Mouse (Mus musculus): ENCODE measurements at regions not wholly inside any gene's neighbourhood (a gene's known extent, or its start where the extent isn't known, plus 50 kb on each side); places are given as distances from the start of the nearest gene placed in this dataset.

- Histone ChIP-seq H3K36me3 (no peaks in the 10 kb centered on the region), H3K9ac (no peak overlapping the region), H3K4me2 (no peak overlapping the region), H3K4me3 (no peak overlapping the region), H3K9me3 (replicated peaks) (no peaks in the 10 kb centered on the region), H3K27ac (no peak overlapping the region), H3K27me3 (no peaks in the 10 kb centered on the region), H3K4me1 (replicated peaks) (no peaks in the 10 kb centered on the region)
- no peak for ATAC-seq (replicated peaks; ENCODE audit: insufficient number of reproducible peaks, insufficient read depth, low FRiP score, low read depth)
- WGBS, result 39% methylated on average over 8 of the region's 8 CpGs
Measured at GRCm38 (mm10) chr12:107104570-107104969, 383.9 kb upstream of the 3110018I06Rik start.

DNA sequence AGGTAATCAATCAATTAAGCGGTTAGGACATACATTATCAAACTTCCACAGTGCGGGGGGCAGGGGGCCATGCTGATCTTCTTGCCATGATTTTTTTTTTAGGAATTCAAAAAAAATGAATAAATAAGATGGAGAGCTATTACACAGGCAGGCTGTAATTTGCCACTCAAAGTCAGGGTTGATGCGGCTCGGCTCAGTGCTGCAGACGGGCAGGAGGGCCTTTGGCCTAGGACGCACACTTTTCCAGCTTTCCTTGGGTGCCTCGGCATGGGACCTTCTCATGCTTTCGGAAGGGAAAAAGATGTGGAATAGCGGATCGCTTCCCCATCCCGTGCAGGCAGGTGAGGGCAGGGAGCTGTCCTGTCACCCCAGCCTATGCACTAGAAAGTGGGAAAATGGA, 383.4 kb upstream of the 3110018I06Rik start:
- Histone ChIP-seq H3K9ac (no peak overlapping the region), H3K27me3 (no peaks in the 10 kb centered on the region), H3K27ac (no peak overlapping the region), H3K36me3 (no peaks in the 10 kb centered on the region), H3K9me3 (replicated peaks) (no peaks in the 10 kb centered on the region), H3K4me3 (no peak overlapping the region), H3K4me1 (replicated peaks) (no peaks in the 10 kb centered on the region), H3K4me2 (no peak overlapping the region)
- 55% methylated on average over 11 of the region's 11 CpGs for WGBS
- ATAC-seq (replicated peaks; ENCODE audit: insufficient number of reproducible peaks, insufficient read depth, low FRiP score, low read depth), result no peak

DNA sequence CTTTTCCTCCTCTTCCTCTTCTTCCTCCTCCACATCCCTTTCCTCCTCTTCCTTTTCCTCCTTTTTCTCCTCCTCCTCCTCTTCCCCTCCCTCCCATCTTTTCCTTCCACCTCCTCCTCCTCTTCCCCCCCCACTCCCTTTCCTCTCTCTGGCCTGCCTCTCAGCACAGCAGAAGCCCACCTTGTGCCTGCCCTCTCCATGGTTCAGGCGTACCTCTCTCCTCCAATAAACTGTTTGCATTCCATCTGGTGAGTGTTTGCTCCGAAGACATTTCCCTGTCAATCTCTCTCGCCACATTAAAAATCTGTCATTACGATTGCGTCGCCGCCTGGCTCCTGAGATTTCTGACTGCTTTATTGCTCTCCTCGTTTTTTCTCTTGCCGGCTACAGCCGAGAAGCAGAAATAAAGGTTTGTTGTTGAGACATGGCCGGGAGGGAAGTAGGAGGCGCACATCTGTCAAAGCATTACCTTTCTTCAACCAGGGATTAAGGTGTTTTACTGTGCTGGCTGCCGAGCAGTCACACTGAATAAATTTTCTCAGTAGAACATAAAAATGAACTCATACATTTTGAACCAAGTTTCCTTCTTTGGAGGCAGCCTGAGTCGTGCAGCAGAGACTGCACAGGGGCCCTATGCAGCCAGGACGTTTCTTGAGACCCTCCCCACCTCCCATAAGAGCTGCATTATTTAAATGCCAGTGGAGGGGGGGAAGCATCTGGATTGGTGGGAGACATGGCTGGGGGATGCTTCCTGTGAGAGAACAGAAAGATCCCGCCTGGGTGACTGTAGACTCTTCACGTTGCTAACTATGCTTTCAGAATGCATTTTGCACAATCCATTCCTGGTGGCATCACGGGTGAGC, 376.3 kb upstream of the 3110018I06Rik start:
- no peak for ATAC-seq (replicated peaks; ENCODE audit: insufficient number of reproducible peaks, insufficient read depth, low FRiP score, low read depth)
- H3K27me3 ChIP-seq, result 0 out of 2 replicates have a peak, but pooled peaks cover 5% of the 10 kb centered on the region
- H3K9ac ChIP-seq, result no peak overlapping the region
- H3K4me3 ChIP-seq, result no peak overlapping the region
- 51% methylated on average over 18 of the region's 18 CpGs for WGBS
- H3K4me2 ChIP-seq, result no peak overlapping the region
- H3K27ac ChIP-seq, result no peak overlapping the region
- H3K4me1 ChIP-seq (replicated peaks), result no peaks in the 10 kb centered on the region
- H3K9me3 ChIP-seq (replicated peaks), result no peaks in the 10 kb centered on the region
- no peaks in the 10 kb centered on the region for H3K36me3 ChIP-seq

GRCm38 (mm10) chr12:107118364-107118763, 370.1 kb upstream of the 3110018I06Rik start:
- no peak for ATAC-seq (replicated peaks; ENCODE audit: insufficient number of reproducible peaks, insufficient read depth, low FRiP score, low read depth)
- H3K9ac ChIP-seq, result no peak overlapping the region
- H3K36me3 ChIP-seq, result no peaks in the 10 kb centered on the region
- no peaks in the 10 kb centered on the region for H3K27me3 ChIP-seq
- 78% methylated on average over 3 of the region's 3 CpGs for WGBS
- no peak overlapping the region for H3K4me2 ChIP-seq
- H3K4me3 ChIP-seq, result no peak overlapping the region
- H3K27ac ChIP-seq, result no peak overlapping the region
- no peaks in the 10 kb centered on the region for H3K4me1 ChIP-seq (replicated peaks)
- H3K9me3 ChIP-seq (replicated peaks), result no peaks in the 10 kb centered on the region

GRCm38 (mm10) chr12:107119076-107119475, 369.4 kb upstream of the 3110018I06Rik start:
- H3K4me2 ChIP-seq, result no peak overlapping the region
- no peaks in the 10 kb centered on the region for H3K4me1 ChIP-seq (replicated peaks)
- no peaks in the 10 kb centered on the region for H3K27me3 ChIP-seq
- no peak overlapping the region for H3K9ac ChIP-seq
- no peak for ATAC-seq (replicated peaks; ENCODE audit: insufficient number of reproducible peaks, insufficient read depth, low FRiP score, low read depth)
- no peaks in the 10 kb centered on the region for H3K9me3 ChIP-seq (replicated peaks)
- H3K36me3 ChIP-seq, result no peaks in the 10 kb centered on the region
- 69% methylated on average over 10 of the region's 10 CpGs for WGBS
- H3K4me3 ChIP-seq, result no peak overlapping the region
- no peak overlapping the region for H3K27ac ChIP-seq

- no peaks in the 10 kb centered on the region for H3K4me1 ChIP-seq (replicated peaks)
- no peak overlapping the region for H3K4me2 ChIP-seq
- no peak overlapping the region for H3K9ac ChIP-seq
- no peak for ATAC-seq (replicated peaks; ENCODE audit: insufficient number of reproducible peaks, insufficient read depth, low FRiP score, low read depth)
- no peak overlapping the region for H3K4me3 ChIP-seq
- no peak overlapping the region for H3K27ac ChIP-seq
- 84% methylated on average over 21 of the region's 21 CpGs for WGBS
- H3K27me3 ChIP-seq, result no peaks in the 10 kb centered on the region
- H3K9me3 ChIP-seq (replicated peaks), result no peaks in the 10 kb centered on the region
- no peaks in the 10 kb centered on the region for H3K36me3 ChIP-seq
Measured at GRCm38 (mm10) chr12:107120486-107121186, 367.8 kb upstream of the 3110018I06Rik start.

- Histone ChIP-seq H3K36me3 (no peaks in the 10 kb centered on the region), H3K4me3 (no peak overlapping the region), H3K4me1 (replicated peaks) (no peaks in the 10 kb centered on the region), H3K27ac (no peak overlapping the region), H3K9me3 (replicated peaks) (no peaks in the 10 kb centered on the region), H3K4me2 (no peak overlapping the region), H3K9ac (no peak overlapping the region), H3K27me3 (no peaks in the 10 kb centered on the region)
- 67% methylated on average over 4 of the region's 4 CpGs for WGBS
- ATAC-seq (replicated peaks; ENCODE audit: insufficient number of reproducible peaks, insufficient read depth, low FRiP score, low read depth), result no peak
Measured at GRCm38 (mm10) chr12:107121990-107122389, 366.4 kb upstream of the 3110018I06Rik start.

DNA sequence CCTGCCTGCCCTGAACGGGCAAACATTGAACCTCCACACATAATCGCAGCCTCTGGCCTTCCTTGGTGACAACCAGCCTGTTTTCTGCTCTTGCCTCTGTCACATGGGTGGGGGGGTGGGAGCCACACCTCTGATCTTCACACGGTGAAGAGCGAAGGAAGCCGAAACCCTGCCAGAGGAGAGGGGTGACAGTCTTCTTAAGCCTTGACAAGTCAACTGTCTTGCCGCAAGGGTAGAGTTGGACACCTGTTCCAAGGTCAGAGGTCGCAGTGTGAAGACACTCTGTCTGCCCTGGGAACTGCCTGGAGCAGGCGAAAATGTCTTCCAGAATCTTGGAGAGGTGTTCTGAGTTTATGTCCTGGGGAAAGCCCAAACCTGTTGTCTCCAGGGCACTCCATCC, 364.8 kb upstream of the 3110018I06Rik start:
- H3K4me1 ChIP-seq (replicated peaks), result no peaks in the 10 kb centered on the region
- ATAC-seq (replicated peaks; ENCODE audit: insufficient number of reproducible peaks, insufficient read depth, low FRiP score, low read depth), result no peak
- H3K27ac ChIP-seq, result no peak overlapping the region
- no peak overlapping the region for H3K4me2 ChIP-seq
- no peaks in the 10 kb centered on the region for H3K9me3 ChIP-seq (replicated peaks)
- no peak overlapping the region for H3K4me3 ChIP-seq
- H3K36me3 ChIP-seq, result no peaks in the 10 kb centered on the region
- H3K27me3 ChIP-seq, result no peaks in the 10 kb centered on the region
- no peak overlapping the region for H3K9ac ChIP-seq
- WGBS, result 79% methylated on average over 8 of the region's 8 CpGs

- Histone ChIP-seq H3K36me3 (no peaks in the 10 kb centered on the region), H3K9ac (no peak overlapping the region), H3K4me2 (no peak overlapping the region), H3K27me3 (no peaks in the 10 kb centered on the region), H3K4me1 (replicated peaks) (no peaks in the 10 kb centered on the region), H3K9me3 (replicated peaks) (no peaks in the 10 kb centered on the region), H3K4me3 (no peak overlapping the region), H3K27ac (no peak overlapping the region)
- ATAC-seq (replicated peaks; ENCODE audit: insufficient number of reproducible peaks, insufficient read depth, low FRiP score, low read depth), result no peak
- WGBS, result 88% methylated on average over 17 of the region's 17 CpGs
Measured at GRCm38 (mm10) chr12:107124263-107124885, 364.1 kb upstream of the 3110018I06Rik start.

- H3K36me3 ChIP-seq, result no peaks in the 10 kb centered on the region
- no peaks in the 10 kb centered on the region for H3K27me3 ChIP-seq
- H3K4me3 ChIP-seq, result no peak overlapping the region
- 58% methylated on average over 7 of the region's 7 CpGs for WGBS
- H3K4me1 ChIP-seq (replicated peaks), result no peaks in the 10 kb centered on the region
- H3K9ac ChIP-seq, result no peak overlapping the region
- H3K4me2 ChIP-seq, result no peak overlapping the region
- H3K9me3 ChIP-seq (replicated peaks), result no peaks in the 10 kb centered on the region
- H3K27ac ChIP-seq, result no peak overlapping the region
- ATAC-seq (replicated peaks; ENCODE audit: insufficient number of reproducible peaks, insufficient read depth, low FRiP score, low read depth), result no peak
Measured at GRCm38 (mm10) chr12:107125201-107125600, 363.2 kb upstream of the 3110018I06Rik start.

DNA sequence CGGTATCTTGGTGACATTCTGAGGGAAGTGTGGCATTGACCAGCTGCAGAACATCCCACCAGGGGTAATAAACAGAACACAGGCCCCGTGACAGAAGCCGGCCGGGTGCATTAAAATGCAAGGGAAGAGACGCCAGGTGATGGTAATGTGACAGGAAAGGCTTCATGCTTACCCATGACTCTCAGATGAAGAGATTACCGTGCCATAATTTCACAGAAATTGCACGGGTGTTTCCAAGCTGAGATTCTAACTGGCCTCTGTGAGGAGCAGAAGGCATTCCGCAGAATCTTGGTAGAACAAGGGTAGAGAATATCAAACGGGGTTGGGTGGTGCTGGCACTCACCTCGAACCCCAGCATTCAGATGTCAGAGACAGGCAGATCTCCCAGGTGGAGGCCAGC, 362.4 kb upstream of the 3110018I06Rik start:
- Histone ChIP-seq H3K9ac (no peak overlapping the region), H3K4me2 (no peak overlapping the region), H3K27ac (no peak overlapping the region), H3K9me3 (replicated peaks) (no peaks in the 10 kb centered on the region), H3K4me1 (replicated peaks) (no peaks in the 10 kb centered on the region), H3K4me3 (no peak overlapping the region), H3K36me3 (no peaks in the 10 kb centered on the region), H3K27me3 (no peaks in the 10 kb centered on the region)
- WGBS, result 81% methylated on average over 10 of the region's 10 CpGs
- no peak for ATAC-seq (replicated peaks; ENCODE audit: insufficient number of reproducible peaks, insufficient read depth, low FRiP score, low read depth)
